Mouse (Mus musculus): ENCODE measurements around the gene Prdm5.

Gene Prdm5

DNA sequence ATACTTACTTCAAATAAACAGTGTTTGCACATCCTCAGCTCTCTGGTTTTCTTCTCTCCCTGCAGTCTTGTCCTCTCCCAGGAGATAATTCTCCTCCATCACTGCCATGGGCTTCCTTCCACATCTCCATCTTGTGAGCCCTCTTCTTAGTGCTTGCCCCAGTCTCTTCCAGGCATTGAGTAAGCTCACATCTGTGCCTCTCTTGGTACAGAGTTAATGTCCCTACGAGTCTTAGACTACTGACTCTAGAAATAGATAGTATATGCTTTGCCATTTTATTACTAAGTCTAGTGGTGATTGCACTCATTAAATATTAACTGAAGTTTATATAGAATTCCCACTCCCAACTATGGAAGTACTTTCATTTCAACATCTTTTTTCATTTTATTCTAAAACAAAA, 154.0 kb downstream of the Prdm5 start:
- DNase-seq (ENCODE audit: low read depth, low spot score) = no peak

DNA sequence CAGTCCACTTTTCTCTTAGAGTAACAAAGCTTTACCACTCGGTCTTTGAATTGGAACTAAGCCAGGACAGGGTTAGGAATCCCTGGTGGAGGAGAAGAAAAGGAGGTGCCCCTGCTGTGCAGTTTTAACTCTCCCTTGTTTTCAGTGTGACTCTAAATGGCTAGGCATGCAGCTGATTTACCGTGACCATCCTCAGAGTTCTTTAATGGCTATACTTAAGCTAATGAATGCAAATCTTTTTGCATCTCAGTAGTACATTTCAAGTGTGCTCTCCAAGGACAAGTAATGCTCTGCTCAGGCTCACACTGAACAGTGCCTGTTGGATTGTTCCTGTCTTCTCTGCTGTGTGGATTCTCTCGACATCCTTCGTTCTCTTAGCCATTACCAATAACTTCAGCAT, 154.4 kb downstream of the Prdm5 start:
- peak; percentile 95 for DNase-seq (ENCODE audit: low read depth, low spot score)

DNA sequence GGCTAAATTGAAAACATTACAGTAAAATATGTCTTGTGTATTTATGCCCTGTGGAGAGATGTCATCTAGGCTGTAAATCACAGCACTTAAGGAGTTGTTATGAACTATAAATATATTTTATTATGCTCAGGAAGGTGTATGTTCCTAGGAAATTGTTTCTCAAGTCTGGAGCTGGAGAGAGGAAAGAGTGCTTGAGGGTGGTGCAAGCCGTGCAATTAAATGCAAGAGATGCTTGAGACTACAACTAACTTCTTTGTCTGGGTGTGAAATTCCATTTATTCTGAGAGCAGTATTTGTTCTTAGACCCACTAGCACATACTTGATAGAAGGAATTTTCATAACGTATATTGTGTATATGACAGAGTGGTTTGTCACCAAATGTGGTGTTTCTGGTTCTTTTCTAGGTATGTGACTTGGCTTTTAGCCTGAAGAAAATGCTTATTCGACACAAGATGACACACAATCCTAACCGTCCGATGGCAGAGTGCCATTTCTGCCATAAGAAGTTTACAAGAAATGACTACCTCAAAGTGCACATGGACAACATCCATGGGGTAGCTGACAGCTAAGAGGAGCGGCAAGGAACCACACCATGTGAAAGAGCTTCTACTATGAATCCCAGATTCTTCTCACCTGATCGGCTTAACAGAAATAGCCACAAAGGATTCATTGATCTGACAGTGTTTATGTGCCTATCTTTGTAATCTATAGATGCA, 156.9 kb downstream of the Prdm5 start:
- no peak for DNase-seq (ENCODE audit: low read depth, low spot score)

DNA sequence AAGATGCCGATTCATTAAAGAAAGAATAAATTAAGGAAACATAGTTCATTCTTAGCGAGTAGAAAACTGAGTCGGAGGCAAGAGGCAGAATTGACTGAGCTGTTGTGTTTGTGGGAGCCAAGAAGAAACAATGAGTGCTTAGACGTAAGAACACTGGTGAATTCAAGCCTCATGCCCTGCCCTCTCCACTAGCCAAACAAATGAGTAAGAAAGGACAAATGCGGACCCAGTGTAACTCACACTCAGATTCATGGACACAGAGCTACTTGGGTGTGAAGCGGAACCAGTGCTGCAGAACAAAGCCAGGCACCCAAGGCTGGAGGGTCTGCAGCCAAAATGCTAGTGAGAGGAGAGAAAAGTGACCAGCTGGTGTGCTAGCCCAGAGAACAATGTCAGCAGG, 171.7 kb downstream of the Prdm5 start:
- no peak for DNase-seq (ENCODE audit: low read depth, low spot score)

DNA sequence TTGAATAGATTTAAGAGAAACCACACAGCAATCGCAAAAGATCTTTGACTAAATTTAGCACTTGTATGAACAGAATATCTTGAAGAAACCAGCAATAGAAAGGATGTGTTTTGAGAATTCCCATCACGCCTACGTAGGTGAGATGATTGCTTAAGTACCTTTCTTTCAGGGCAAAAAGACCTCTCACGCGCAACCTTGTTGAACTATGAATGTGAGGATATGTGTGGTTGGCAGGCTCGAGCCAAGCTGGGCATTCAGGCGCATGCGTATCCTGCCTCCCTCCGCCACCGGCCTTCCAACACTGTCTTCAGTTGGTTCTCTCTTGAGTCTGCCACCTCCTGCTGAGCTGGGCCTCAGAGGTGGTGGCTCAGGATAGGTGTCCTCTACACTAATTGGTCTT, 173.5 kb downstream of the Prdm5 start, which contains the start of gene 4930544G11Rik:
4930544G11Rik (plus strand) TSS at position 301 of the 400 bp plus-strand sequence.
- DNase-seq (ENCODE audit: low read depth, low spot score) = no peak

DNA sequence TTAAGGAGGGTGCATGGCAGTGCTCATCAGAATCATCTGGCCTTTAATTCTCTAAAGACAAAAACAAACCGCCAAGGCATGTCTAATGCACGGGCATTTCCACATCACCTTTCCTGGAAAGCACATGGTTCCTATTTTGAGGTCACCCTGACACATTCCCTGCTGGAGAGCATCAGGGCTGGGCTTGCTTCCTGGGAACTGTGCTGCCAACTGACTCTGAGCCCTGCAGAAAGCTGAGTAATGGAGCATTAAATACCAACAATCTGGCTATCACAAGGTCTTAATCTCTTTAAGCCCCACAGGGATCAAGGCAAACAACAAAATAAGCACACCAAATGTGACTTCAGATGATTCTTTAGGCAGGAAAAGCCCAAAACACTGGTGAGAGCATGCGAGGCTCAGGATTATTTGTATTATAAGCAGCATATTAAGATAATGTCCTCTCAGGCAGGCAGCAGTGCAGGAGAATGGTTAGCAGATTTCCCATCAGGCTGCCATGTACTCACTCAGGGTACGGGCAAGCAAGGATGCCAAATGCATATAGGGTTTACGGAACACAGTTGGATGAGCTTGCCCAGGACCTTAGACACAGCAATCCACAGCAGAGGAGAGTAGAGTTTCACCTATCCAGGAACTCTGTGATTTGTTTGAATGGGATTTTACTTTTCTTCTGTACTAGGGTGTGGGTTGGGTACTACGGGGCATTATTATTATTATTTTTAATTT, 190.8 kb downstream of the Prdm5 start:
- DNase-seq (ENCODE audit: low read depth, low spot score) = no peak

DNA sequence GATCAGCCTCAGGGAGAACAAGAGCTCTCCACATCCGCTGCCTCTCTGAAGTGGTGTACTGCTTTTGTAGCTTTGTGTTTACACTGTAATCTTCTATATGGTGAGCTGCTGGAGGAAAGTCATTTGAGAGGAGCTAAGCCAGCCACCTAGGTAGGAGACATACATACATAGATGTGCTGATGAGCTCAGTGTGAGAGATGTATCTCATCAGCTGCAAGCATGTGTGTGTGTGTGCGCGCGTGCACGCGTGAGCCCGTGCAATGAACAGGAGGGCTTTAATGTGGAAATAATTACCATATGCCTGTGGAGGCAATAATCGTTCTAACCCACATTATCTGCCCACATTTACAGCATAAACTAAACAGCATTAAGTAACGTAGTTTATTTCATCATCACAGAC, 191.6 kb downstream of the Prdm5 start:
- DNase-seq (ENCODE audit: low read depth, low spot score) = no peak
